In the genomic region with DNA sequence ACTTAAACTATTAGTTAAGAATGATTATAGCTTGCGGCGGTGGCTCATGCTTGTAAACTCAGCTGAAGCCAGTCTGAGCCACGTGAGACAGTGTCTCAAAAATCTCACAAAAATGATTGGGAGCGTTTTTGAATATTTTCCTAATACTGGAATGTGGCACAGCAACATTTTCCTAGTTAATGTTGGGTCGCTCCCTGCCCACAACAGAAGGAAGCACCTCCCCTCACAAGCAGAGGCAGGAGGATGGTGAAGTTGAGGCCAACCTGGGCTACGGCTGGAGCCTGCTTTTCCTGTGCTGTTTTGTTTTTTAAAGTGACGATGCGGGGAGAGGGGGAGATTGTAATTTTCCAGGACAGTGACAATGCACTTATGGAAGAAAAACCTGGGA, we compare ENCODE assay signal across 1 mouse cellular context.
A peak's percentile ranks its signal among the peaks of the same experiment; 100 is the strongest.
TF ChIP-seq lines count a peak whose summit lies in the region.

No protein-coding gene starts in this region.

TF ChIP-seq in MEL, 35 proteins besides CTCF, POLR2A, EP300 and RAD21:
- TF ChIP-seq MYC (IDR thresholded peaks at IDR 0.05; ENCODE audit: low read depth, low read length): peak; percentile 54; the same call in 1 of the 2 replicates
- TF ChIP-seq TBP (IDR thresholded peaks at IDR 0.05; ENCODE audit: low read depth, low read length): peak; percentile 8; the same call in 1 of the 2 replicates
- TF ChIP-seq MAX (IDR thresholded peaks at IDR 0.05; ENCODE audit: low read length): peak; percentile 70
- TF ChIP-seq ZMIZ1 (IDR thresholded peaks at IDR 0.05; ENCODE audit: low read depth, low read length): no peak
- no peak for TF ChIP-seq HCFC1 (IDR thresholded peaks at IDR 0.05; ENCODE audit: low read depth, low read length)
- no peak; the same call in 1 of the 2 replicates for TF ChIP-seq USF1 (IDR thresholded peaks at IDR 0.05; ENCODE audit: low read depth, low read length)
- TF ChIP-seq MXI1 (IDR thresholded peaks at IDR 0.05; ENCODE audit: low read depth, low read length): peak; percentile 78; the same call in 1 of the 2 replicates
- TF ChIP-seq MAZ (IDR thresholded peaks at IDR 0.05; ENCODE audit: low read depth, low read length): no peak
- no peak for TF ChIP-seq KAT2A (conservative IDR thresholded peaks at IDR 0.05; ENCODE audit: low read depth, low read length)
